Mouse (Mus musculus) spleen, adult 2 months (tissue): ENCODE measurements around the gene Cd81. TPM values are rescaled to one million over a fixed set of nuclear protein-coding genes. Genes with fewer than 3 reads are reported as not detected.

ENCODE experiments used
- DNase-seq, 2 experiments: peaks; one replicate each; pipeline versions ENCODE4 v3.0.0 to v3.0.0-alpha.2; 2012 to 2021; ENCODE audit warnings: low spot score in 2 of 2, low read depth in 1 of 2
- H3K27ac ChIP-seq: fragments of 200-500 bp; 2 replicates; pipeline ENCODE4 v1.5.1; 2012; ENCODE audit warnings: low read length, inconsistent platforms; ENCODE audit not compliant: insufficient read depth
- H3K27me3 ChIP-seq: fragments of 200-500 bp; 2 replicates; pipeline ENCODE4 v1.6.1; 2012; ENCODE audit warnings: mild to moderate bottlenecking, moderate library complexity, low read length, inconsistent platforms; ENCODE audit not compliant: control insufficient read depth, insufficient read depth
- H3K36me3 ChIP-seq: fragments of 200-500 bp; 2 replicates; pipeline ENCODE4 v1.6.1; 2012; ENCODE audit warnings: mild to moderate bottlenecking, low read length, inconsistent platforms; ENCODE audit not compliant: control insufficient read depth, insufficient read depth
- H3K4me1 ChIP-seq: fragments of 200-500 bp; 2 replicates; pipeline ENCODE4 v1.6.1; 2011; ENCODE audit warnings: inconsistent platforms; ENCODE audit not compliant: control insufficient read depth, insufficient read depth, insufficient read length
- H3K4me3 ChIP-seq: fragments of 200-500 bp; 2 replicates; pipeline ENCODE4 v1.5.1; 2011; ENCODE audit warnings: mild to moderate bottlenecking, inconsistent platforms; ENCODE audit not compliant: insufficient read depth, insufficient read length; ENCODE audit errors: extremely low read depth
- CTCF ChIP-seq: fragments of 200-500 bp; IDR thresholded peaks from 2 replicates; pipeline ENCODE4 v1.5.1; 2011; ENCODE audit warnings: mild to moderate bottlenecking, inconsistent platforms; ENCODE audit not compliant: insufficient read depth, insufficient read length, insufficient replicate concordance; ENCODE audit errors: extremely low read depth
- POLR2A ChIP-seq: fragments of 200-500 bp; IDR thresholded peaks from 2 replicates; pipeline ENCODE4 v1.6.1; 2011; ENCODE audit warnings: low read depth, low read length, inconsistent platforms
- WGBS: fragments of 180-500 bp; shearing (Covaris S2); methylation state at CpG from one replicate; pipeline ENCODE4 v1.1.7; 2018; 5-methylcytosine and 5-hydroxymethylcytosine counted together
- polyA plus RNA-seq: library from polyadenylated mRNA; depleted of rRNA; stranded (reverse); fragments of >200 nt; gene quantifications from 2 replicates; pipeline ENCODE4 v1.2.3, GENCODE M21; 2012

Gene Cd81
- polyA plus RNA-seq, 1 experiment, result 352 TPM

GRCm38 (mm10) chr7:143013420-143014178, 38.9 kb upstream of the Cd81 start:
- peaks cover 26% of the 10 kb centered on the region for H3K4me1 ChIP-seq
- no peak for DNase-seq
- H3K4me3 ChIP-seq, result no peak overlapping the region
- no peaks in the 10 kb centered on the region for H3K27me3 ChIP-seq
- no peak overlapping the region for H3K27ac ChIP-seq
- no peak for TF ChIP-seq CTCF
- TF ChIP-seq POLR2A, result no peak
- H3K36me3 ChIP-seq, result no peaks in the 10 kb centered on the region; the same call in 1 of the 2 replicates
- WGBS, result 84% methylated on average over 8 of the region's 8 CpGs

GRCm38 (mm10) chr7:143014862-143015659, 37.5 kb upstream of the Cd81 start:
- H3K4me3 ChIP-seq, result no peak overlapping the region
- no peak for DNase-seq
- no peak overlapping the region for H3K27ac ChIP-seq
- H3K36me3 ChIP-seq, result no peaks in the 10 kb centered on the region; the same call in 1 of the 2 replicates
- TF ChIP-seq CTCF (no peak), POLR2A (no peak)
- peaks cover 13% of the 10 kb centered on the region; the same call in 1 of the 2 replicates for H3K4me1 ChIP-seq
- WGBS, result 86% methylated on average over 7 of the region's 7 CpGs
- no peaks in the 10 kb centered on the region for H3K27me3 ChIP-seq

- no peaks in the 10 kb centered on the region for H3K27me3 ChIP-seq
- WGBS, result 70% methylated on average over 1 of the region's 1 CpGs
- H3K27ac ChIP-seq, result no peak overlapping the region
- H3K36me3 ChIP-seq, result no peaks in the 10 kb centered on the region; the same call in 1 of the 2 replicates
- TF ChIP-seq CTCF, result no peak
- TF ChIP-seq POLR2A, result no peak
- peaks cover 9% of the 10 kb centered on the region; the same call in 1 of the 2 replicates for H3K4me1 ChIP-seq
- no peak for DNase-seq
- H3K4me3 ChIP-seq, result no peak overlapping the region
Observed at GRCm38 (mm10) chr7:143015755-143016423, 36.6 kb upstream of the Cd81 start.

- no peak for DNase-seq
- no peak for TF ChIP-seq POLR2A
- TF ChIP-seq CTCF, result no peak
- H3K27me3 ChIP-seq, result no peaks in the 10 kb centered on the region
- H3K4me1 ChIP-seq, result peaks cover 11% of the 10 kb centered on the region; the same call in 1 of the 2 replicates
- H3K4me3 ChIP-seq, result no peak overlapping the region
- no peak overlapping the region for H3K27ac ChIP-seq
- no peaks in the 10 kb centered on the region; the same call in 1 of the 2 replicates for H3K36me3 ChIP-seq
- 66% methylated on average over 9 of the region's 9 CpGs for WGBS
Observed at GRCm38 (mm10) chr7:143016424-143017142, 36.0 kb upstream of the Cd81 start.

GRCm38 (mm10) chr7:143017181-143017580, 35.4 kb upstream of the Cd81 start:
- H3K27ac ChIP-seq, result no peak overlapping the region
- H3K4me3 ChIP-seq, result no peak overlapping the region
- peaks cover 11% of the 10 kb centered on the region; the same call in 1 of the 2 replicates for H3K4me1 ChIP-seq
- no peaks in the 10 kb centered on the region for H3K27me3 ChIP-seq
- WGBS, result 88% methylated on average over 4 of the region's 4 CpGs
- no peak for TF ChIP-seq POLR2A
- TF ChIP-seq CTCF, result no peak
- no peaks in the 10 kb centered on the region; the same call in 1 of the 2 replicates for H3K36me3 ChIP-seq
- DNase-seq, result no peak

- H3K4me3 ChIP-seq, result no peak overlapping the region
- TF ChIP-seq POLR2A (no peak), CTCF (no peak)
- no peaks in the 10 kb centered on the region; the same call in 1 of the 2 replicates for H3K36me3 ChIP-seq
- H3K4me1 ChIP-seq, result peaks cover 21% of the 10 kb centered on the region; the same call in 1 of the 2 replicates
- no peak for DNase-seq
- H3K27me3 ChIP-seq, result no peaks in the 10 kb centered on the region
- H3K27ac ChIP-seq, result no peak overlapping the region
Observed at GRCm38 (mm10) chr7:143020040-143020439, 32.5 kb upstream of the Cd81 start.
